Mouse (Mus musculus): ENCODE data around the gene Luc7l3. TPM values are rescaled to one million over a fixed set of nuclear protein-coding genes. Genes with fewer than 3 reads are reported as not detected.

Luc7l3 gene
- total RNA-seq, 4 experiments from 2014 or later: 25.6 to 34.4 (median 31.3) TPM

DNA sequence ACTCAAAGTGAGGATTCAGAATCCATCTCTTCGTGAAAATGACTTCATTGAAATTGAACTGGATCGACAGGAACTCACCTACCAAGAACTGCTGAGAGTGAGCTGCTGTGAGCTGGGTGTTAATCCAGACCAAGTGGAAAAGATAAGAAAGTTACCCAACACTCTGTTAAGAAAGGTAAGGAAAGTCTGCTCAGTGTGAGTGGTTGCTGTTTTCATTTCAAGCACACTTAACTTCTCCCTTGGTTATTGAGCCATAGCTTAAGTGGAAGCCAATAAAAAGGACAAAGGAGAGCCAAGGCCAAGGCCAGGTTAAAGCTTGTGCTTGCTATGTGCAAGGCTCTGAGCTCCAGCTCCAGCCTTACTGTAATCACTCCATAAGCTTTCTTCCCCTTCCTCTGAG, 16.6 kb upstream of the Luc7l3 start:
- DNase-seq (ENCODE audit: low spot score): no peak

DNA sequence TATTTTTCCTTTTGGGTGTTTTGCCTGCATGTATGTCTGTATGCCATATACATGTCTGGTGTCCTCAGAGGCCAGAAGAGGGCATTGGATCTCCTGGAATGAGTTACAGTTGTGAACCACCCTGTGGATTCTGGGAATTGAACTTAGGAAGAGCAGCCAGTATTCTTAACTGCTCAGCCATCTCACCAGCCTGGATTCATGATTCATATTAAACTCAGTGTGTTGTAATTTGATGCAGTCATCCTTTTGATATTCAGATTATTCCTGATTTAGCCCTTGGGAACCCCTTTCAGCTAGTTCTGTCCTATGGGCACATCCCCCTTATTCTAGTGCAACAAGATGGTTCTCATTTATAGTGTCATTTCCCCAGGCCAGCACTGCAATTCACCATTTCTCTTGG, 14.8 kb upstream of the Luc7l3 start:
- DNase-seq (ENCODE audit: low spot score): no peak

DNA sequence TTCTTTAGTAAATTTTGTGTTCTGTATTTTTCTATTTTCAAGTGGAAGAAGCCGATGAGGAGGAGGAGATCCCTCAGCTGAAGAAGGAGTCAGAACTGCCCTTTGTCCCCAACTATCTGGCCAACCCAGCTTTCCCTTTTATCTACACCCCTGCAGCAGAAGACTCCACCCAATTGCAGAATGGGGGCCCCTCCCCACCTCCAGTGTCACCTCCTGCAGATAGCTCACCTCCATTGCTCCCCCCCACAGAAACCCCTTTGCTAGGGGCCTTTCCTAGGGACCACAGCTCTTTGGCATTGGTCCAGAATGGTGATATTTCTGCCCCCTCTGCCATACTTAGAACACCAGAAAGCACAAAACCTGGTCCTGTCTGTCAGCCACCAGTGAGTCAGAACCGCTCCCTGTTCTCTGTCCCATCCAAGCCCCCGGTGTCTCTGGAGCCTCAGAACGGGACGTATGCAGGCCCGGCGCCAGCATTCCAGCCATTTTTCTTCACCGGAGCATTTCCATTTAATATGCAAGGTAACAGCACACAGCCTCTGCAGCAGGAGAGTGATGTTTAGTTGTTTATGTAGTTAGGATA, 12.7 kb upstream of the Luc7l3 start:
- no peak for DNase-seq (ENCODE audit: low spot score)

DNA sequence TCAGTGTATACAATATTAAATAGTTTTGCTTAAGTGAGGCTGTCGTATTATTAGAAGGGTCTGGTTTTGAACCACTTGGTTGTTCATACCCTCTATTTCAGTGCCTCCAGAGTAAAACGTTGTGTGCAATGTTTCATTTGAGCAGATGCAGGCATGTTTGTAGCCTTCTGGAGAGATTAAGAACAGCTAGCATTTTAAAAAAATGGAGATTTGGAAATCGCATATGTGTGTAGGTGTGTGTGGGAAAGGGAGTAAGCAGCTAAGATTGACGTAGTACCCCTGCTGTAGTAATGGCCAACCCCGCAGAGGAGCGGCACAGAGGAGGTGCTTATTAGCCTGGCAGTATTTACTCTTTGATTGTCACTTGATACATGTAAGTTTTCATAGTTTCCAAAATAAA, 10.9 kb upstream of the Luc7l3 start:
- no peak for DNase-seq (ENCODE audit: low spot score)

DNA sequence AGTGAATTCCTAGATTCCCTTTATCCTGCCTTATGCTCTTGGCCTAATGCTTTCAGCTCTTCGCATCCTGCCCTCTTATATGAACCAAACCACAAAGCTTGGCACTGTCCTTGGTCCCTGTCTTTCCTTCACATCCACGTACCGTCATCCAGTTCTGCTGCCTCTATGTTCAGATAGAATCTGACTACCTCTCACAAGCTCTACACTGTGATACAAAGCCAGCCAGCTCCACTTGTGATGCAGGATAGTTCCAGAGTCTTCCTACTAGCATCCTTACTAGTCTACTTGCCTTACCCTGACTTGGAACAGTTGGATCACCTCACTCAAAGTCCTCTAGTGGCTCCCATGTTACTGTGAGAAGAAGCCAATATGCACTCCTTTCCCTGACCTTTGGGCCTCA, 8.4 kb upstream of the Luc7l3 start:
- no peak for DNase-seq (ENCODE audit: low spot score)

DNA sequence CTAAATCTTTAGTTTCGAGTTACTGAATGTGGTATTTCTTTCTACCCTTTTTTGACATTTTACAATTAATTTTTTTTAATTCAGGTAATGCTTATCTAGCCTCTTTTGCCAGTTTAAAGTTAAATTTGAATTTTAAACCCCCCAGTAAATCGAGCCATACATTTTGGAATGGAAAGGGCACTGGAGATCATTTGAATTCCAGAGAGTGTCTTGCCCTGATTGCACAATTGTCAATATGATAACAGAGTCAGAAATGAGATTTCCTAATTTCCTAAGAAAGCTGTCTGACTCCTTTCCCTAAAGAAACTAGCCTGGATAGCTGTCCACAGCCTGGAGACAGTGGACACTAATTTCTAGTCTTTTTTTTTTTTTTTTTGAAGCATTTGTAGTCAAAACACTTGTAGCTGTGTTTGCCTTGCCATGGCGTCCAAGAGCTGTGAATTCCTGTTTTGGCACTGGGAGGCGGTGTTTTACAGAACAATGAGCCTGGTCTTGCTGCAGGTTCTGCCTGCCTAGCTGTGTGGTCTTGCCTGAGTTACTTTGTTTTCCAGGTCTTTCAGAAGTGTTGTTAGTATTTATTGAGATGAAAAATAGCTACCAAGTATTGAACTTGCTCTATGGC, 7.6 kb upstream of the Luc7l3 start:
- peak; percentile 40 for DNase-seq (ENCODE audit: low spot score)

DNA sequence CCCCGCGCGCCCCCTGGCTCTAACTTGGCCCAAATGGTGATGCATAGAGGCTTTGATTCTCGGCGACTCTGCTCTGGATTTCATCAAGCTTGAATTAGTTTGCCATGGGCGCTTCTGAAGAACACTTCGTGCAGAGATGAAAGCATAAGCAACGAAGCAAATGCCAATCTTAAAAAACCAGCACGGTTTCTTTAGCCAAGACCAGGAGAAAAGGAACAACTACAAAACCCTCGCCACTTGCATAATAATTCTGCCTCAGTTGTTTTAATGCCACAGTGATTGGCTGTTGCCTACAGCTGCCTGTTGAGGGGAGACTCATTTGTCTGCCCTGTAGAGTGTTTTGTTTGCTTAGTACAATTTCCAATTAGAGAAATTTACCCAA, 6.8 kb upstream of the Luc7l3 start:
- peak; percentile 21 for DNase-seq (ENCODE audit: low spot score)

DNA sequence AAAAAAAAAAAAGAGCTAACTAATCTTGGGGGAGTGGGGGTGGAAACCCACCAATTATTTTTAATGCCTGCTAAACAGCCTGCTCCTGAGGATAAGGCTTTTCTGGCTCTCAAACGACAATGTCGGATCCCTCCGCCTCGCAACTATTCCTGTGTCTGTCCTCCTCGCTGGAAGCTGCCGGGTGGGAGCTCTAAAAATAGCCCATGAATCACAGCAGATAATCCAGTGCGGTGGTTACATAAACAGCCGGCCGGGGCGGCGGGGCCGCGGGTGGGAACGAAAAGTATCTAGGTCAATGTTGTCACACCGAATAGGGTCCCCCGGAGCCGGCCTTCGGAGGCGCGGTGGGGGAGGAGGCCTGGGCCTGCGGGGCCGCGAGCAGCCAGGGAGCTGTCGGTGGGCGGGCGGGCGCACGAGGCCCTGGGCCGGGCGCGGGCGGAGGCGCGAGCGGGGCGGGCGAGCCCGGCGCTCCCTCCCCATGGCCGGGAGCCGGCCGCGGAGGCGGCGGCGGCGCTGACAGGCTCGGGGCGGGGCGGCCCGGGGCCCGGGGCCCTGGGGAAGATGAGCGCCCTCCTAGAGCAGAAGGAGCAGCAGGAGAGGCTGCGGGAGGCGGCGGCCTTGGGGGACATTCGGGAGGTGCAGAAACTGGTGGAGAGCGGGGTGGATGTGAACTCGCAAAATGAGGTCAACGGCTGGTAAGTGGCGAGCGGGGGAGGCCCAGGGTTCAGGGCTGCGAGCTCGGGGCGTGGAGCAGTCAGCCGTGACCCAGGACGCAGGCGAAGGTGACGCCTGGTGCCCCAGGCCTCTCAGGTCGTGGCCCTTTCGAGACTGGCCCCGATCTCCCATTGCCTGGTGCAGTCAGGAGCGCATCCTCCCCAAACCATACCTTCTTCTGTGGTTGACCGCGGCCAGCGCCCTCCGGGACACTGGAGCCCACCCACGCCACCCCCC, 6.2 kb upstream of the Luc7l3 start, which contains the start of gene Ankrd40:
TSS of gene Ankrd40 (plus strand) at position 309 of the 951 bp plus-strand sequence.
- peak; percentile 97 for DNase-seq (ENCODE audit: low spot score)

DNA sequence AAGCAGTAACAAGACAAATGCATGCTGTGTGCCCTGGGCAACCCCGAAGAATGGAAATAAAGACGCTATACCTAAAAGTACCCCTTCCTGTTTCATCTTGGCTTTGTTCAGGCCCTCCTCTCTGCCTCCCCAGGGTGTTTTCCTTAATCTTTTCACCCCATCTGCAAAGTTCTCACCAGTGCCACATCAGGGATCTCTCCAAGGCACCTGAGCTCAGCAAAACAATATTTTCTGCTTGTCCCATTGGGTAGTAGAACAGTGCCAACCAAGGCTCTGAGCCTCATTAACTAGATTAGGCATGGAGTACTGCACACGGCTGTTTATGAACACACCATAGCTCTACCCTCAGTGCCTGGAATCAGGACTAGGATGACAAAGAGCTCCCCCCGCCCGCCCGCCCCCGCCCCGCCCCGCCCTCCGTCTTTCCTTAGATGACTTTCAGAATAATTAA, 5.2 kb upstream of the Luc7l3 start:
- DNase-seq (ENCODE audit: low spot score): peak; percentile 25

DNA sequence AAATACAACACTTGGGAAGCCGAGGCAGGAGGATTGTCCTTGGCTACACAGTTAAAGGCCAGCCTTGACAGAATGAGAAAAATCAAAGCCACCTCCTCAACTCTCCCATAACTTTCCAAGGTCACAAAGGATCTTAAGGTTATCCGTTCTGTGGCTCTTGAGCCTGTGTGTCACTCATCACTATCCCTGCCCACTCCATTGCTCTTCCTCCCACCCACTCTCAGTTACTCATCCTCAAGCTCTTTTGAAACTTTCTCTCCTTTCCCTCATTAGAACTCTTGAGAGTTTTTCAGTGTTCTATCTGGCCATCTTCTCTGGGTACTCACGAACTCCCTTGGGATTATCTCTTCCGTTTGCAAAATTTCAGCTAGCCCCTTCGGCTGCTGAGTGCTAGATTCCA, 2.8 kb upstream of the Luc7l3 start:
- DNase-seq (ENCODE audit: low spot score): no peak

DNA sequence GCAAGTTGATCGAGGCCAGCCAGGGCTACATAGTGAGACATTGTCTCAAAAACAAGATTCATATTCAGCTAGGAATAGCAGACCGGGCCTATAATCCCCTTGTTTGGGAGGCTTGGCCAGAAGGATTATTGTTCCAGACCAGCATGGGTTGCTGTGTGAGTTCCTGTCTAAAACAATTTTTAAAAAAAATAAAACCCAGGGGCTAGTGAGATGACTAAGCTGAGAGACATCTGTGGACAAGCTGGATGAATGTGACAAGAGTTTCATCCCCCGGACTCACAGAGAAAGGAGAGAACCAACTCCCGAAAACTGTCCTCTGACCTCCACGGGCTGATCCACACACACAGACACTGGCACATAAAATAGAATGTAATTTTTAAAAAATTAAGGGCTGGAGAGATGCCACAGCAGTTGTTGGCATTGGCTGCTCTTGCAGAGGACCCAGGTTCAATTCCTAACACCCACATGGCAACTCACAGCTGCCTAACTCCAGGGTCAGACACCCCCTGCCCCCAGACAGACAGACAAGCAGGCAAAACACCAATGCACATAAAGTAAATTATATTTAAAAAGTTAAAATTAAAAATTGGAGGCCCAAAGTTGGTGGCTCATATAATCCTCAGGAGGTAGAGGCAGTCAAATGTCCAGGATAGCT, 1.6 kb upstream of the Luc7l3 start:
- no peak for DNase-seq (ENCODE audit: low spot score)

DNA sequence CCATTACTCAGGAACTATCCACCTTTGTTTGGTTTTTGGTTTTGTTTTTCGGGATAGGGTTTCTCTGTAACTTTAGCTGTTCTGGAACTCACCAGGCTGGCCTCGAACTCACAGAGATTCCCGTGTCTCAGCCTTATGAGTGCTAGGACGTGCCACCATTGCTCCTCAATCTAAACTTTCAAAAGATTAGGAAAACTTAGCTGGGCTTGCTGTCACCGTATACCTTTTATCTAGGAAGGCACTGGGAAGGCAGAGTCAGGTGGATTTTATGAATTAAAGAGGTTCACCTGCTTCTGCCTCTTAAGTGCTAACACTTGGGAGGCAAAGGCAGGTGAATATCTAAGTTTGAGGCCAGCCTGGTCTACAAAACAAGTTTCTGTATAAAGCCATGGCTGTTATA, 848 bp upstream of the Luc7l3 start:
- no peak for DNase-seq (ENCODE audit: low spot score)

DNA sequence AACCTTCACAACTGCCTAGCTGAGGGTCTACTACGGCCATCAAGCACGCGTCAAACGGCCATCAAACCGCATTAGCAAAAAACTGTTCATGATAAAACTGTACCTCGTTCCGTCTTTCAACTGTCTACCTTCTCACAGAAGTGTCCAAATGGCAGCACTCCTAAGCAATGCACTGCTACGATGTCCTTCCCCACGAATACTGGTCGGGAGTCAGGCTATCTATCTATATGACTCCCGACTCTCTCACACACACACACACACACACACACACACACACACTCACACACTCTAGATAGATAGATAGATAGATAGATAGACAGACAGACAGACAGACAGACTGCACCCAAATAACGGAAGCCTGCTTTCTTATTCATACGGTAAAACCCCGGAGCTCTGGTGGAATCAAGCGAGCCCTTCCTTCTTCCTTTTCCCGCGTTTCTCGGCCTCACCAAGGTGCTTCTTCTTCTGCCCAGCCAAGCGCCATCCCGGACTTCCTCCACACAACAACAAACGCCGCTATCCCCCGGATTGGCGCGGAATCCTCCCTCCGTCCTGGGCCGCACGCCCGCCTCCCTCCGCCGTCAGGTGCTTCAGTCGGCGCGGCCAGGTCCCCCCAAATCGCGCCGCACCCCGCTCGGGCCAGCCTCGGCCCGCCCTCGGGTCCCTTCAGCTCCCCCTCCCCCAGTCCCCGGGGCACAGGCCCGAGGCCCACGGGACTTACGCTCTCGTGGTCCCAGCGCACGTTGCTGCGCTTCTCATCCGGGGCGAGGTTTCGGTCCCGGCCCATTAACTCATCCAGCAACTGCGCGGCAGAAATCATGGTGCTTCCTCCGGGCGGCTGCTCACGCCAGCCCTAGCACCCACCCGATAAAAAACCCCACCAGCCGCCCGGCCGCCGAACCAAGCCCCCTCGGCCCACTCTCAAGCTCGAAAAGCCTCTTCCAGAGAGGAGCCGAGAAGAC, 538 bp downstream of the Luc7l3 start:
- no peak for DNase-seq (ENCODE audit: low spot score)

DNA sequence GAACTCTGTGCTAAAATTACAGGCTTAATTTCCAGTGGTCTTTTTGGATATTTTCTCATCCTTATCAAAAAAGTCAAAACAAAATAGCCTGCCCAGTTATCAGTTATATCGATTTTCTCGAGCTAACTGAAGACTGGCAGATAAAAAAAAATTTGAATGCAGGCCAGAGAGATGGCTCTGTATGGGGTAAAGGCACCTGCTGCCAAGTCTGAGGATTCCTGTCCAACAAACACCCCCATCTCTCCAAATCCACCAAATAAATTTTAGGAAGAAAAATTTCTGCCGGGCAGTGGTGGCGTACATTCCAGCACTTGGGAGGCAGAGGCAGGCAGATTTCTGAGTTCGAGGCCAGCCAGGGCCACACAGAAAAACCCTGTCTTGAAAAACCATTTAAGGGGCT, 3.7 kb downstream of the Luc7l3 start:
- no peak for DNase-seq (ENCODE audit: low spot score)

DNA sequence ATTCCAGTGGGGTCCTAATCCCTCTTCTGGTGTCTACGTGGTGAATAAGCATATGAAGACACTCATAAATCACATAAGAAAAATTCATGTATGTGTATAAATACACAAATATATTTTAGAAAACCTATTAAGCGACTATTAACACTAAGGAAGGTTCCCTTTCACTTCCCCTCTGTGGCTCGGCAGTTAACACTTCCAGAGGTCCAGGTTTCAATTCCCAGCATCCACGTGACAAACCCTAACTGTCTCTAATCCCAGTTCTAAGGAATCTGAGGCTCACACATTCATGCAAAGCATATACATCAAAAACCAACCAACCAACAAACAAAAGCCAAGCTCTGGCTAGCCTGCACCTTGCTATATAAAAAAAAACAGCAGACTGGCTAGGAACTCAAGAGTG, 4.3 kb downstream of the Luc7l3 start:
- DNase-seq (ENCODE audit: low spot score): no peak

DNA sequence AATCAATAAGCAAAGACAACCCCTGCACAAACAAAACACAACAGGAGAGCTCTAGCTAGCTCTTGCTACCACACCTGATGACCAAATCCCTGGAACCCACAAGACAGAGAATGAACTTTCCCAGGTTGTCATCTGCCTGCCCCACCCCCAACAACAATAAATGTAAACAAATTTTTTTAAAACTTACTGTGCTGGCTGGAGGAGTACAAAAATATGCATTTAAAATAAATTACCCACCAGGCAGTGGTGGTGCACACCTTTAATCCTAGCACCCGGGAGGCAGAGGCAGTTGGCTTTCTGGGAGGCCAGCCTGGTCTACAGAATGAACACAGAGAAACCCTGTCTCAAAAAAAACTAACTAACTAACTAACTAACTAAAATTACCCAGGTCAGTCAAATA, 4.8 kb downstream of the Luc7l3 start:
- no peak for DNase-seq (ENCODE audit: low spot score)

DNA sequence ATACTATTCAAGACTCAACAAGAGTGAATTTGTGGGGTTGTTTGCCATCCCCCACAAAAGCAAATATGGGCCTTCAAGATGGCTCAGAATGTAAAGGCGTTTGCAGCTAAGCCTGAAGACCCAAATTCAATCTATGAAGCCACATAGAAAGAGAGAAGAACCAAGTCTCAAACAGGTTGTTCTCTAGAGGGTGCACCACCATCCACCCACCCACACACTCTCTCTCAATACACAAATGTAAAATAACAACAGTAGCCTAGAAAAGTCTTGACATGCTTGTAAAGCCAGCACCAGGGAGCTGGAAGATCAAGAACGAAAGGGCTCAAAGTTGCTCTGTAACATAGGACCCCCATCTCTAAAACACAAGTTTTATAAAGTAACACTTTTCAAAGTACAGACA, 5.3 kb downstream of the Luc7l3 start:
- no peak for DNase-seq (ENCODE audit: low spot score)

DNA sequence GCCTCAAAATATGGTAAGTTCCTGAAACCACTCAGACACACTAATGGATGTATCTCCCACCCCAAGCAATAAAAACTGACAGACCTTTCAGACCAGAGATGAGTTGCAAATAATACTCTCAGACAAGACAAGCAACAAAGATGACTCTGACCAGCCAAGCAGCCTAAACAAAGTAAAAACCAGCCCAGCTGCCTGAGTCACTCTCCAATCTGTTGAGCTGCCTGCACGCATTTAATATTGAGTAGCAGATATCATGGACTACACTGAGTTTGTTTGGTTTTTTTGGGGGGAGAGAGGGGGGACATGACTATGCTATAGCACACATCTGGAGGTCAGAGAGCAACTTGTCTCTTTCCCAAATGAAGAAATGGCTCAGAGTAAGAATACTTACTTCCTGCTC, 6.5 kb downstream of the Luc7l3 start:
- no peak for DNase-seq (ENCODE audit: low spot score)

DNA sequence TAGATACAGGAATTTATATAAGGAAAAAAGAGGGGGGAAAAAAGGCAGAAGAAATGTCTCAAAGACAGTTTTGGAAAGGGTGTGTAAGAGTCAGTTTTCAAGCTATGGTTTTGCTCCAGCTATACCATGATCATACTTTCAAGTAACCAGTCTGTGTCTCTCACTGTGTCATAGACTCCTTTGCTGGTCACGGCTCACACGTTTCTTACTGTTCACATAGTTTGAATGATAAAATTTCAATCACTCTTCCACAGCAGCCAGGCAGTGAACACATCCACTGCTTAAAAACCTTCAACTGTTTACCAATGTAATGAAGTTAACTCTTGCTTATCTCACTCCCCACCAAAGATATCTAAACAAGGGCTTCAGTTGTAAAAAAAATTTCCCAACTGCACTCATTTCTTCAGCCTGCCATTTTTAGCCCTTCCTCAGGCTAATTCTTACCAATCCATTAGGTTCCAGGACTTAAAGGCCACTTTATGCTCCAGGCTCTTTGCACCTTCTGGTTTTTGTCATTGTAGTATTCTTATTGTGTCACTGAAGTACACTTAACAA, 7.6 kb downstream of the Luc7l3 start:
- DNase-seq (ENCODE audit: low spot score): no peak

DNA sequence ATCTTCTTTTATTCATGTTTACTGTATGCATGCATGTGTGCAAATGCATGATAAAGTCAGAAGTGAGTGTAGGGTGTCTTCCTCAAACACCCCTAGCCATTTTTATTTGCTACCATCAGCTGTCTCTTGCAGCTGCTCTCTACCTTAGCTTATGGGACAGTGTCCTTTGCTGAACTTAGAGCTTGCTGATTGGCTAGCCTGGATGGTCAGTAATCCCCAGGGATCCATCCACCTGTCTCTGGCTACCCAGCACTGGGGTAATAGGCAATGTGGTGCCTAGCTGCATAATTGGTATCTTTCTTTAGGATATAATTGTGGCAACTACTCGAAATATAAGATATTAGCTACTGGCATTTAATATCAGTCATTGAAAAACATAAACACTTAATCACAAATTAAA, 9.1 kb downstream of the Luc7l3 start:
- no peak for DNase-seq (ENCODE audit: low spot score)

Data from heart, adult 8-10 months (tissue).